Comparison of ENCODE assay signal across 9 mouse cellular contexts in the genomic region with DNA sequence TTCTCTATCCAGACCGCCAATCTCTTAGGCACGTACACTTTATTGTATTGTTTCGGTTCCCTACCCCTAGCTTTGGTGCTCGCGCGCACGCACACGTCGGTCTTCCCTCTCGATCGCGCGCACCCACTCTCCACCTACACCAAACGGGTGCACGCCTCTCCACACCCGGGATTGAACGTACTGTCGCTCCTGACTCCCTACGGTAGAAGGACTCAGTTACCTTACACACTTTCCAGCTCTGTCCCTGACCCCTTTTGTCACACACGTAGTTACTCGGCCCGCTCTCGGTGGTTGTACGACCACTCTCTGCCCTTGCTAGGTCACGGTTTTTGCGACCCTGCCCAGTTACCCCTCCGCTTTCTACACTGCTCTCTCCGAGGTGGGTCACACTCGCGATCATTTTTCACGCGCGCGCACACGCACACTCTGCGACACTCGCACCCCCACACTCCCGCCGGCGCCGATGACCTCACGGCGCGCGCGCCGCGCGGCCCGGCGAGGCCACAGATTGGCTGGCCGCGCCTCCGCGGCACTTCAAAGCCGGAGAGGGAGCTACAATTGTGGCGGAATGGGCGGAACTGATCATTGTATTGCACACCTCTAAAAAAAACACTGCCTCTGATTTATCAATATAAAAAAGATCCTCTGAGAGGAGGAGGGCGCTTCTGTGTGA. TPM values are rescaled to one million over a fixed set of nuclear protein-coding genes. Genes with fewer than 3 reads are reported as not detected.
DNase-seq lines count a peak whose midpoint lies in the region; ATAC-seq and TF ChIP-seq lines count a peak whose summit lies in the region.
"Had no signal": no experiment of that assay in that cellular context is flagged by ENCODE, and none has a peak within 500 bp of the region (broad histone marks: within the 10 kb centered on the region; RNA-seq: fewer than 3 reads in every experiment).

No protein-coding gene starts in this region.

- WGBS in heart, embryonic 14.5 days, result under 1% methylated on average over 59 of the region's 59 CpGs
- WGBS in embryonic facial prominence, embryonic 13.5 days, result under 1% methylated on average over 59 of the region's 59 CpGs
- WGBS in intestine, embryonic 14.5 days, result under 1% methylated on average over 59 of the region's 59 CpGs

- no peak overlapping the region for H3K27ac ChIP-seq in heart, embryonic 14.5 days (replicated peaks in 1 of 2; ENCODE audit: control insufficient read depth in 1 of 2, insufficient read depth in 1 of 2, low read depth in 2 of 2, low read length in 2 of 2)
- no peak overlapping the region for H3K27ac ChIP-seq in ES-E14 (ENCODE audit: insufficient read depth, low read depth, low read length, poor library complexity, severe bottlenecking)
- H3K27ac ChIP-seq in embryonic facial prominence, embryonic 13.5 days, result peak overlapping the region; percentile 51
- H3K27ac ChIP-seq in intestine, embryonic 14.5 days (ENCODE audit: low read depth), result no peak overlapping the region

- in situ Hi-C loops in ES-E14 (cut with MboI; ENCODE audit: low sequenced_read_pairs in 2 of 2, unreplicated experiment in 2 of 2), result loop anchor here in 1 of 2 experiments (10.0 kb wide), 1 partner anchor 1692 kb away; no protein-coding TSS in a partner anchor

- peaks cover 2 to 21% of the 10 kb centered on the region in 2 experiments; a peak in 3 of 4 replicates for H3K4me1 ChIP-seq in heart, embryonic 14.5 days (ENCODE audit: control insufficient read depth in 2 of 2, insufficient read depth in 2 of 2, low read length in 2 of 2)
- no peaks in the 10 kb centered on the region for H3K4me1 ChIP-seq in ES-E14 (ENCODE audit: control insufficient read depth in 2 of 2, insufficient read depth in 2 of 2, low read length in 2 of 2, poor library complexity in 1 of 2)
- H3K4me1 ChIP-seq in embryonic facial prominence, embryonic 13.5 days, result peaks cover 29% of the 10 kb centered on the region
- peaks cover 6% of the 10 kb centered on the region; the same call in 1 of the 2 replicates for H3K4me1 ChIP-seq in intestine, embryonic 14.5 days (replicated peaks; ENCODE audit: control insufficient read depth, insufficient read depth, low read length)

- peak overlapping the region; percentile 92 for H3K4me2 ChIP-seq in heart, embryonic 14.5 days (ENCODE audit: low read length)
- peak overlapping the region; percentile 67 for H3K4me2 ChIP-seq in embryonic facial prominence, embryonic 13.5 days
- H3K4me2 ChIP-seq in intestine, embryonic 14.5 days (ENCODE audit: low read length), result peak overlapping the region; percentile 56

- no peak for DNase-seq in heart, adult 11 months
- no peak for DNase-seq in ES-E14 (ENCODE audit: low read depth, low spot score)
- peak; percentile 74 for DNase-seq in intestine, embryonic 14.5 days (ENCODE audit: low spot score)
- DNase-seq in testis, postnatal 14 days (ENCODE audit: low spot score), result peak; percentile 52
- DNase-seq in frontal cortex, postnatal 36 days (ENCODE audit: low spot score in 2 of 2), result no peak

- peak overlapping the region; percentile 54 to 56 for H3K4me3 ChIP-seq in heart, embryonic 14.5 days (ENCODE audit: control insufficient read depth in 1 of 2, insufficient read depth in 1 of 2, low read depth in 1 of 2, low read length in 2 of 2)
- peak overlapping the region; percentile 61 to 78 for H3K4me3 ChIP-seq in ES-E14 (ENCODE audit: insufficient read depth in 1 of 2, low read depth in 1 of 2, low read length in 2 of 2, poor library complexity in 1 of 2, severe bottlenecking in 1 of 2)
- H3K4me3 ChIP-seq in embryonic facial prominence, embryonic 13.5 days, result peak overlapping the region; percentile 45
- H3K4me3 ChIP-seq in intestine, embryonic 14.5 days (ENCODE audit: low read depth, low read length), result peak overlapping the region; percentile 30

- ATAC-seq in heart, embryonic 14.5 days (ENCODE audit: insufficient number of reproducible peaks, insufficient read depth, low FRiP score, low read depth), result no peak
- peak; percentile 29; the same call in 1 of the 2 replicates for ATAC-seq in embryonic facial prominence, embryonic 13.5 days (ENCODE audit: insufficient number of reproducible peaks, insufficient read depth, low FRiP score, low TSS enrichment, low read depth)
- peak; percentile 68; the same call in 1 of the 2 replicates for ATAC-seq in intestine, embryonic 14.5 days (replicated peaks; ENCODE audit: low FRiP score, low TSS enrichment, low read depth)
- peak; percentile 71 for ATAC-seq in megakaryocyte progenitor cell, adult 5-6 weeks (replicated peaks; ENCODE audit: poor library complexity)

- H3K36me3 ChIP-seq in heart, embryonic 14.5 days (ENCODE audit: control insufficient read depth, insufficient read depth, low read length), result no peaks in the 10 kb centered on the region
- H3K36me3 ChIP-seq in ES-E14 (ENCODE audit: control insufficient read depth, insufficient read depth, low read length, poor library complexity, severe bottlenecking), result no peaks in the 10 kb centered on the region
- no peaks in the 10 kb centered on the region for H3K36me3 ChIP-seq in embryonic facial prominence, embryonic 13.5 days
- no peaks in the 10 kb centered on the region for H3K36me3 ChIP-seq in intestine, embryonic 14.5 days (ENCODE audit: control insufficient read depth, insufficient read depth, low read length)

- no peaks in the 10 kb centered on the region for H3K9me3 ChIP-seq in heart, embryonic 14.5 days (ENCODE audit: control insufficient read depth, low read length)
- H3K9me3 ChIP-seq in ES-E14 (ENCODE audit: control insufficient read depth, insufficient read depth, low read depth, low read length), result no peaks in the 10 kb centered on the region
- H3K9me3 ChIP-seq in embryonic facial prominence, embryonic 13.5 days, result no peaks in the 10 kb centered on the region
- no peaks in the 10 kb centered on the region for H3K9me3 ChIP-seq in intestine, embryonic 14.5 days (ENCODE audit: control insufficient read depth, low read length)

- peak overlapping the region; percentile 38; the same call in 1 of the 2 replicates for H3K9ac ChIP-seq in heart, embryonic 14.5 days (ENCODE audit: low read length)
- peak overlapping the region; percentile 6; the same call in 1 of the 2 replicates for H3K9ac ChIP-seq in ES-E14 (ENCODE audit: insufficient read depth, low read depth, low read length, poor library complexity, severe bottlenecking)
- peak overlapping the region; percentile 54; the same call in 1 of the 2 replicates for H3K9ac ChIP-seq in embryonic facial prominence, embryonic 13.5 days
- no peak overlapping the region for H3K9ac ChIP-seq in intestine, embryonic 14.5 days (ENCODE audit: low read length)

- peaks cover 93% of the 10 kb centered on the region for H3K27me3 ChIP-seq in heart, embryonic 14.5 days (ENCODE audit: control insufficient read depth, insufficient read depth, low read length)
- H3K27me3 ChIP-seq in embryonic facial prominence, embryonic 13.5 days, result peaks cover 93% of the 10 kb centered on the region
- H3K27me3 ChIP-seq in intestine, embryonic 14.5 days (replicated peaks; ENCODE audit: control insufficient read depth, insufficient read depth, low read length), result peaks cover 96% of the 10 kb centered on the region

TF ChIP-seq in ES-E14, 5 proteins besides CTCF, POLR2A, EP300 and RAD21:
- TF ChIP-seq HCFC1 (IDR thresholded peaks at IDR 0.05; ENCODE audit: borderline replicate concordance, insufficient read depth, low read length), result peak; percentile 34; the same call in 1 of the 2 replicates
- no peak for TF ChIP-seq ZC3H11A (IDR thresholded peaks at IDR 0.05; ENCODE audit: borderline replicate concordance, low read depth, low read length)

RNA-seq across cellular contexts. Expression of a gene that starts 0.7 kb away (rescaled TPM):
- polyA plus RNA-seq in heart, embryonic 14.5 days (2014; fragmentation: Nextera tagmentation; extraction: Ambion mirVana), result not detected in 2 replicates
- total RNA-seq in ES-E14 (2012; rRNA removed), result 0.32 and 1.3 TPM in 2 replicates
- 3.2 and 5.2 TPM in 2 replicates for polyA plus RNA-seq in embryonic facial prominence, embryonic 13.5 days (2015; fragmentation: Nextera tagmentation; extraction: Ambion mirVana)
- polyA plus RNA-seq in intestine, embryonic 14.5 days (2014; fragmentation: Nextera tagmentation; extraction: Ambion mirVana), result not detected in 2 replicates
- not detected in 2 replicates for total RNA-seq in megakaryocyte progenitor cell, adult 5-6 weeks (2015)
- not detected in 2 replicates for total RNA-seq in megakaryocyte progenitor cell, adult 5-6 weeks (2017)
- total RNA-seq: adrenal gland, adult 18-20 months had no signal

Comparison
In these comparisons a context has a peak if more than half of its experiments do, and no peak if none do; other contexts are left out.
1. DNase-seq: peak in intestine, embryonic 14.5 days (single experiment) and testis, postnatal 14 days (single experiment); none in heart, adult 11 months (single experiment), ES-E14 (single experiment) and frontal cortex, postnatal 36 days (0 of 2).
2. Peak in every context shown above with its lines, with median percentiles within 50 percentile points of each other: H3K4me2 ChIP-seq and H3K4me3 ChIP-seq.